Mouse (Mus musculus): Measurements from ENCODE around the gene Ttn. TPM values are rescaled to one million over a fixed set of nuclear protein-coding genes. Genes with fewer than 3 reads are reported as not detected.

Ttn gene
- total and polyA plus RNA-seq, 3 experiments = under 0.01 to 0.03 TPM; not detected in 1

GRCm38 (mm10) chr2:76896990-76897389 is 85.4 kb downstream of the Ttn start:
- TF ChIP-seq NELFE (IDR thresholded peaks at IDR 0.05; ENCODE audit: low read depth, low read length) (no peak), KAT2A (conservative IDR thresholded peaks at IDR 0.05; ENCODE audit: low read depth, low read length) (no peak), JUND (IDR thresholded peaks at IDR 0.05; ENCODE audit: low read depth, low read length) (no peak), POLR2AphosphoS5 (IDR thresholded peaks at IDR 0.05; ENCODE audit: borderline replicate concordance, low read depth, low read length) (no peak), GATA1 (IDR thresholded peaks at IDR 0.05; ENCODE audit: low read depth, low read length) (no peak), MAFK (IDR thresholded peaks at IDR 0.05; ENCODE audit: borderline replicate concordance, low read depth, low read length) (no peak), ELF1 (IDR thresholded peaks at IDR 0.05; ENCODE audit: low read depth, low read length) (no peak)
- no peaks in the 10 kb centered on the region for H3K27me3 ChIP-seq (ENCODE audit: control insufficient read depth in 1 of 2, insufficient read depth in 2 of 2, low read length in 2 of 2)
- H3K79me2 ChIP-seq (ENCODE audit: control insufficient read depth, insufficient read depth, low read length, poor library complexity) = no peaks in the 10 kb centered on the region
- H3K4me3 ChIP-seq (ENCODE audit: control insufficient read depth in 1 of 2, insufficient read depth in 1 of 2, low read depth in 2 of 2, low read length in 2 of 2) = no peak overlapping the region
- no peak overlapping the region for H3K27ac ChIP-seq (ENCODE audit: control insufficient read depth, low read depth, low read length)
- no peaks in the 10 kb centered on the region for H3K9me3 ChIP-seq (replicated peaks; ENCODE audit: insufficient read depth, low read length)
- no peak for DNase-seq (ENCODE audit: low read depth, low spot score)
- H3K36me3 ChIP-seq (ENCODE audit: control insufficient read depth in 1 of 2, insufficient read depth in 2 of 2, low read length in 2 of 2) = no peaks in the 10 kb centered on the region
- H3K4me1 ChIP-seq (ENCODE audit: control insufficient read depth in 1 of 2, insufficient read depth in 2 of 2, low read length in 2 of 2) = no peaks in the 10 kb centered on the region
- no peak overlapping the region for H3K9ac ChIP-seq (ENCODE audit: control insufficient read depth, low read depth, low read length, poor library complexity, severe bottlenecking)

- H3K9me3 ChIP-seq (replicated peaks; ENCODE audit: insufficient read depth, low read length) = no peaks in the 10 kb centered on the region
Observed at GRCm38 (mm10) chr2:76895327-76895726, 87.0 kb downstream of the Ttn start.

GRCm38 (mm10) chr2:76888721-76889120 is 93.6 kb downstream of the Ttn start:
- no peak for TF ChIP-seq GABPA (IDR thresholded peaks at IDR 0.05; ENCODE audit: low read depth, low read length)
- TF ChIP-seq RAD21 (IDR thresholded peaks at IDR 0.05; ENCODE audit: low read depth, low read length) = no peak
- no peak for TF ChIP-seq SMC3 (IDR thresholded peaks at IDR 0.05; ENCODE audit: low read depth, low read length)
- TF ChIP-seq MAX (IDR thresholded peaks at IDR 0.05; ENCODE audit: low read length) = no peak
- no peak for DNase-seq (ENCODE audit: low read depth, low spot score)

More at GRCm38 (mm10) chr2:76895327-76895726, 87.0 kb downstream of the Ttn start:
- Histone ChIP-seq H3K4me3 (ENCODE audit: control insufficient read depth in 1 of 2, insufficient read depth in 1 of 2, low read depth in 2 of 2, low read length in 2 of 2) (no peak overlapping the region), H3K79me2 (ENCODE audit: control insufficient read depth, insufficient read depth, low read length, poor library complexity) (no peaks in the 10 kb centered on the region), H3K4me1 (ENCODE audit: control insufficient read depth in 1 of 2, insufficient read depth in 2 of 2, low read length in 2 of 2) (no peaks in the 10 kb centered on the region), H3K36me3 (ENCODE audit: control insufficient read depth in 1 of 2, insufficient read depth in 2 of 2, low read length in 2 of 2) (no peaks in the 10 kb centered on the region), H3K9ac (ENCODE audit: control insufficient read depth, low read depth, low read length, poor library complexity, severe bottlenecking) (no peak overlapping the region), H3K27me3 (ENCODE audit: control insufficient read depth in 1 of 2, insufficient read depth in 2 of 2, low read length in 2 of 2) (no peaks in the 10 kb centered on the region), H3K27ac (ENCODE audit: control insufficient read depth, low read depth, low read length) (no peak overlapping the region)
- TF ChIP-seq BHLHE40 (IDR thresholded peaks at IDR 0.05; ENCODE audit: borderline replicate concordance, low read depth, low read length) (no peak), RCOR1 (IDR thresholded peaks at IDR 0.05; ENCODE audit: low read depth, low read length) (no peak), CTCF (IDR thresholded peaks at IDR 0.05 in 2 of 3, conservative IDR thresholded peaks at IDR 0.05 in 1 of 3; ENCODE audit: control insufficient read depth in 1 of 3, insufficient read depth in 1 of 3, low read depth in 2 of 3, low read length in 3 of 3, poor library complexity in 1 of 3, severe bottlenecking in 1 of 3) (no peak)
- DNase-seq (ENCODE audit: low read depth, low spot score) = no peak

More at GRCm38 (mm10) chr2:76888721-76889120, 93.6 kb downstream of the Ttn start:
- Histone ChIP-seq H3K9me3 (replicated peaks; ENCODE audit: insufficient read depth, low read length) (no peaks in the 10 kb centered on the region), H3K27me3 (ENCODE audit: control insufficient read depth in 1 of 2, insufficient read depth in 2 of 2, low read length in 2 of 2) (no peaks in the 10 kb centered on the region), H3K4me1 (ENCODE audit: control insufficient read depth in 1 of 2, insufficient read depth in 2 of 2, low read length in 2 of 2) (no peaks in the 10 kb centered on the region), H3K27ac (ENCODE audit: control insufficient read depth, low read depth, low read length) (no peak overlapping the region), H3K36me3 (ENCODE audit: control insufficient read depth in 1 of 2, insufficient read depth in 2 of 2, low read length in 2 of 2) (no peaks in the 10 kb centered on the region), H3K79me2 (ENCODE audit: control insufficient read depth, insufficient read depth, low read length, poor library complexity) (no peaks in the 10 kb centered on the region), H3K4me3 (ENCODE audit: control insufficient read depth in 1 of 2, insufficient read depth in 1 of 2, low read depth in 2 of 2, low read length in 2 of 2) (no peak overlapping the region), H3K9ac (ENCODE audit: control insufficient read depth, low read depth, low read length, poor library complexity, severe bottlenecking) (no peak overlapping the region)

Data from MEL (cell line).